Mouse (Mus musculus): ENCODE measurements around the gene Gm5849. TPM values are rescaled to one million over a fixed set of nuclear protein-coding genes. Genes with fewer than 3 reads are reported as not detected.
"Not testable (repeated sequence)": the region's sequence is repeated elsewhere in the genome, so short reads cannot be mapped to it uniquely, and the experiment has no call there.

Gene Gm5849
- polyA plus RNA-seq (2015; fragmentation: Nextera tagmentation; extraction: Ambion mirVana), result not detected in 2 replicates

DNA sequence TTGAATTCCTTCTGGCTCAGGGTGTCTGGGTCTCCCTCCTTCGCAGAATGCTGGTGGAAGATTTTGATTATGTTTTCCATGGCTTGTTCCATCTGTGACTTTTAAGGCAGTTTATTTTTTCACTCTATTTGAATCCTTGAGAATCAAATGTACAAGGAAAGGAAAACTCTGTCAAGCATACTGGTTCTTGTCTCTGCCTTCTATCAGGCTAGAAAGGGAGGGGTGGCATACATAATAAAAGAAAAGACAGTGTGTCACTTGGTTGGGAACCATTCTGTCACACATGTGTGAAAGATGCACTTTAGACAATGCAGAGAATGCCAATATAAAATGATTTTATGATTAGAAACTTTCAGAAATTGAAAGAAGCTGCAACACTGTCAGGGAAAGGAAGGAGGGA is at the start of gene Gm5849:
Gm5849 (minus strand) TSS at position 101 of the 400 bp plus-strand sequence.
- not testable (repeated sequence) for H3K27ac ChIP-seq; H3K9ac ChIP-seq; H3K27me3 ChIP-seq; H3K4me3 ChIP-seq; ATAC-seq; H3K4me2 ChIP-seq; H3K36me3 ChIP-seq (ENCODE audit: poor library complexity, severe bottlenecking); H3K4me1 ChIP-seq; H3K9me3 ChIP-seq (replicated peaks)
- WGBS, result 86% methylated on average over 1 of the region's 1 CpGs

DNA sequence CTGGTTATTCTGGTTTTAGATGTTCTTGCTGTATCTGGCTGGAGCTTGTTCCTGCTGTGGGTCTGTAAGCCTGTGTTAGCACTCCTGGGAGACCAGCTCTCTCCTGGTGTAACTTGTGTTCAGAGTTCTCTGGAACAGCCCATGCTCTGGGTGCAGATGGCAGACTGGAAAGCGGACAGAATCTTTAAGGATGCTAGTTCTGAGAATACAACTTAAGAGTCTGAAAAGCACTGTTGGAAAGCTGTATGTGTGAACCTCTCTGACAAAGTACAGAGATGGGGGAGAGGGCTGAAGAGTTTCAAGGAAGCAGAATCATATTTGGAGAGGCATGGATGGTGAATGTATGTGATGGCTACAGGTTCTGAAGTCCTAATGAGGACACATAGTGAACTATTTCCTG is 28.0 kb downstream of the Gm5849 start:
- no peak for ATAC-seq
- Histone ChIP-seq H3K4me1 (no peaks in the 10 kb centered on the region), H3K36me3 (ENCODE audit: poor library complexity, severe bottlenecking) (no peaks in the 10 kb centered on the region), H3K27me3 (no peaks in the 10 kb centered on the region), H3K9me3 (replicated peaks) (peaks cover 3% of the 10 kb centered on the region; the same call in 1 of the 2 replicates), H3K4me2 (no peak overlapping the region), H3K27ac (no peak overlapping the region), H3K4me3 (no peak overlapping the region), H3K9ac (no peak overlapping the region)
- 97% methylated on average over 1 of the region's 1 CpGs for WGBS

DNA sequence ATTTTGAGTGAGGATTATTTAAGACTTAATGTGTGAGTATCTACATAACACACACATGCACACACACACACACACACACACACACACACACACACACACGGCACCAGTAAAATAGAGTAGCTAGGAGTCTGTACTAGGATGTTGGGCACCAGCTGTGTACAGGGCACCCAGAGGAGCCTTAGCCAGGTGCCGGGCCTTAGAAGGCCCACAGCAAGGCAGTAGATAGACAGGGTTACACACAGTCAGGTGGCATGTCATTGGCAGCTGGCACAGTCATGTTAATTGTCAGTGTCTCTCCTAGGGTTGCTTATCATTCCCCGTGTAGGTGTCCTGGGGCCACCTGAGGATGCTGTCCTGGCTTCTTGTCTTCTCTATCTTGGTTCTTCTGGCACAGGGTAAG is 51.1 kb downstream of the Gm5849 start, which contains the start of gene Pglyrp4:
Pglyrp4 (plus strand) TSS at position 301 of the 400 bp plus-strand sequence.
- Histone ChIP-seq H3K9me3 (replicated peaks) (no peaks in the 10 kb centered on the region), H3K9ac (no peak within 1 kb of the TSS), H3K27me3 (no peaks in the 10 kb centered on the region), H3K4me3 (no peak within 1 kb of the TSS), H3K27ac (no peak within 1 kb of the TSS), H3K4me1 (no peaks in the 10 kb centered on the region), H3K36me3 (ENCODE audit: poor library complexity, severe bottlenecking) (no peaks in the 10 kb centered on the region), H3K4me2 (no peak within 1 kb of the TSS)
- ATAC-seq, result no peak
- WGBS, result 93% methylated on average over 3 of the region's 3 CpGs

Other genes with a start within 250 kb of the Gm5849 start
- 27.3 and 35.1 TPM in 2 replicates for gene S100a16, start 240.6 kb downstream of the Gm5849 start, polyA plus RNA-seq (2015; fragmentation: Nextera tagmentation; extraction: Ambion mirVana)
- not detected in 2 replicates for gene S100a3, start 217.3 kb downstream of the Gm5849 start, polyA plus RNA-seq (2015; fragmentation: Nextera tagmentation; extraction: Ambion mirVana)
- gene S100a2, start 187.6 kb downstream of the Gm5849 start, polyA plus RNA-seq (2015; fragmentation: Nextera tagmentation; extraction: Ambion mirVana), result not detected in 2 replicates
- gene Gm42674, start 176.0 kb downstream of the Gm5849 start, polyA plus RNA-seq (2015; fragmentation: Nextera tagmentation; extraction: Ambion mirVana), result not detected in 2 replicates
- 0.40 and 1.6 TPM in 2 replicates for gene S100a4, start 174.1 kb downstream of the Gm5849 start, polyA plus RNA-seq (2015; fragmentation: Nextera tagmentation; extraction: Ambion mirVana)
- not detected in 2 replicates for gene S100a5, start 169.4 kb downstream of the Gm5849 start, polyA plus RNA-seq (2015; fragmentation: Nextera tagmentation; extraction: Ambion mirVana)
- gene S100a6, start 165.0 kb downstream of the Gm5849 start, polyA plus RNA-seq (2015; fragmentation: Nextera tagmentation; extraction: Ambion mirVana), result 15.4 and 23.8 TPM in 2 replicates
- gene S100a7a, start 123.9 kb downstream of the Gm5849 start, polyA plus RNA-seq (2015; fragmentation: Nextera tagmentation; extraction: Ambion mirVana), result 0.26 TPM in 1 of 2 replicates, not detected in the other
- 1.8 and 2.8 TPM in 2 replicates for gene S100a8, start 108.9 kb downstream of the Gm5849 start, polyA plus RNA-seq (2015; fragmentation: Nextera tagmentation; extraction: Ambion mirVana)
- 2.3 and 3.0 TPM in 2 replicates for gene S100a9, start 82.2 kb downstream of the Gm5849 start, polyA plus RNA-seq (2015; fragmentation: Nextera tagmentation; extraction: Ambion mirVana)
- gene Pglyrp4, start 51.0 kb downstream of the Gm5849 start, polyA plus RNA-seq (2015; fragmentation: Nextera tagmentation; extraction: Ambion mirVana), result not detected in 2 replicates

All from forebrain, embryonic 13.5 days (tissue).